Mouse (Mus musculus) heart, adult 2 months (tissue): ENCODE measurements around the gene Tspan14. TPM values are rescaled to one million over a fixed set of nuclear protein-coding genes. Genes with fewer than 3 reads are reported as not detected.

ENCODE experiments used
- DNase-seq, 2 experiments: peaks; one replicate each; pipeline ENCODE4 v3.0.0; 2021
- H3K27ac ChIP-seq: fragments of 200-600 bp; 2 replicates; pipeline ENCODE4 v1.8.1; 2022
- H3K27me3 ChIP-seq: fragments of 200-500 bp; 2 replicates; pipeline ENCODE4 v1.6.1; 2012; ENCODE audit warnings: mild to moderate bottlenecking, low read length, inconsistent platforms, mixed read lengths; ENCODE audit not compliant: control insufficient read depth, insufficient read depth
- H3K36me3 ChIP-seq: fragments of 200-500 bp; 2 replicates; pipeline ENCODE4 v1.6.1; 2012; ENCODE audit warnings: low read length, inconsistent platforms; ENCODE audit not compliant: control insufficient read depth, insufficient read depth
- H3K4me1 ChIP-seq: fragments of 200-500 bp; 2 replicates; pipeline ENCODE4 v1.6.1; 2011; ENCODE audit warnings: low read length; ENCODE audit not compliant: control insufficient read depth, insufficient read depth
- H3K4me3 ChIP-seq: fragments of 200-600 bp; 2 replicates; pipeline ENCODE4 v1.8.1; 2022
- H3K79me2 ChIP-seq: fragments of 200-500 bp; replicated peaks from 2 replicates; pipeline ENCODE4 v1.6.1; 2012; ENCODE audit warnings: mild to moderate bottlenecking, inconsistent platforms, low read length, moderate library complexity, mixed read lengths; ENCODE audit not compliant: control insufficient read depth, insufficient read depth
- H3K9ac ChIP-seq: fragments of 200-500 bp; 2 replicates; pipeline ENCODE4 v1.6.1; 2012; ENCODE audit warnings: low read depth, mild to moderate bottlenecking, control low read depth, inconsistent platforms, low read length, mixed read lengths
- CTCF ChIP-seq: fragments of 200-600 bp; IDR thresholded peaks from 2 replicates; pipeline ENCODE4 v1.8.1; 2022; ENCODE audit warnings: antibody characterized with exemption, mild to moderate bottlenecking, moderate library complexity
- EP300 ChIP-seq: fragments of 200-500 bp; IDR thresholded peaks from 2 replicates; pipeline ENCODE4 v1.6.1; 2011; ENCODE audit warnings: low read depth, low read length, control low read depth; ENCODE audit not compliant: insufficient read depth
- POLR2A ChIP-seq: fragments of 200-500 bp; IDR thresholded peaks from 2 replicates; pipeline ENCODE4 v1.6.1; 2011; ENCODE audit warnings: mild to moderate bottlenecking, low read depth, low read length, control low read depth; ENCODE audit not compliant: insufficient read depth
- WGBS: fragments of 180-500 bp; shearing (Covaris S2); methylation state at CpG from one replicate; pipeline ENCODE4 v1.1.7; 2018; 5-methylcytosine and 5-hydroxymethylcytosine counted together
- intact Hi-C: fragments of 180-260 bp; cut with DNase I; formaldehyde crosslinking; loops from one replicate; pipeline ENCODE4 v1.15.1; 2025
- polyA plus RNA-seq: library from polyadenylated mRNA; depleted of rRNA; stranded (reverse); fragments of >200 nt; gene quantifications from 2 replicates; pipeline ENCODE4 v1.2.3, GENCODE M21; 2012
- total RNA-seq, 2 experiments: library from RNA; stranded (reverse); gene quantifications; 2 replicates each; pipeline ENCODE4 v1.2.3; 2021

Gene Tspan14
- total and polyA plus RNA-seq, 3 experiments = 11.8 to 25.7 (median 18.6) TPM

GRCm38 (mm10) chr14:40916667-40917066 lies 49.9 kb downstream of the Tspan14 start:
- 83% methylated on average over 15 of the region's 15 CpGs for WGBS
- H3K27ac ChIP-seq = no peak overlapping the region
- H3K79me2 ChIP-seq = no peaks in the 10 kb centered on the region
- intact Hi-C loops = loop anchor here (1.0 to 2.0 kb wide), 2 partner anchors 59 to 118 kb away; no protein-coding TSS in a partner anchor
- no peak overlapping the region for H3K9ac ChIP-seq
- H3K4me3 ChIP-seq = no peak overlapping the region
- DNase-seq = no peak
- H3K4me1 ChIP-seq = peaks cover 6% of the 10 kb centered on the region
- no peaks in the 10 kb centered on the region for H3K36me3 ChIP-seq
- TF ChIP-seq CTCF (no peak), EP300 (no peak), POLR2A (no peak)
- no peaks in the 10 kb centered on the region for H3K27me3 ChIP-seq

GRCm38 (mm10) chr14:40915838-40916237 lies 50.8 kb downstream of the Tspan14 start:
- Histone ChIP-seq H3K4me1 (peaks cover 6% of the 10 kb centered on the region), H3K36me3 (no peaks in the 10 kb centered on the region), H3K27ac (peak overlapping the region; percentile 17; the same call in 1 of the 2 replicates), H3K27me3 (no peaks in the 10 kb centered on the region), H3K9ac (no peak overlapping the region), H3K4me3 (no peak overlapping the region), H3K79me2 (no peaks in the 10 kb centered on the region)
- intact Hi-C loops = loop anchor here (2.0 kb wide), 1 partner anchor 119 kb away; no protein-coding TSS in a partner anchor
- WGBS = 53% methylated on average over 8 of the region's 8 CpGs
- TF ChIP-seq POLR2A (no peak), CTCF (no peak), EP300 (no peak)
- no peak for DNase-seq

DNA sequence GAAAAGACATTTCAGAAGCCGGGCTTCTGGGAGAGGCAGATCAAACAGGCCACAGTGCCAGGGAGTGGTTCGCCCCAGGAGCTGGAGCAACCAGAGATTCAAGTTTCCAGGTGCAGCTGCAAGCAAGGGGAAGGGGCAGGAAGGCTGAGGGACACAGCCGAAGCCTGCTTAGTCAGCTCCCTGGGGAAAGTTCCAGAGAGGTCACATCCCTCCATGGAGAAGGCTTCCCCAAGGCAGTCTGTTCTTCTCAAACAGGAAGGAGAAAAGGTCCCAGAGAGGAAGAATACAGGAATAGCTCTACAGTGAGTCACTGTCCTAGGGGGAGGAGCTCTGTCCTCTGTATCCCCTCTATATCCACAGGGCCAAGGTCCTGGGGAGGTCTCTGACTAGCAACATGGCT lies 51.9 kb downstream of the Tspan14 start:
- 32% methylated on average over 3 of the region's 3 CpGs for WGBS
- peak overlapping the region; percentile 34; the same call in 1 of the 2 replicates for H3K27ac ChIP-seq
- no peak overlapping the region for H3K9ac ChIP-seq
- H3K36me3 ChIP-seq = no peaks in the 10 kb centered on the region
- peak in 1 of 2 experiments; percentile 35 for DNase-seq
- H3K4me1 ChIP-seq = peaks cover 6% of the 10 kb centered on the region
- H3K79me2 ChIP-seq = no peaks in the 10 kb centered on the region
- intact Hi-C loops = no loop called here
- TF ChIP-seq EP300 = no peak
- TF ChIP-seq POLR2A = no peak
- no peak for TF ChIP-seq CTCF
- no peaks in the 10 kb centered on the region for H3K27me3 ChIP-seq
- H3K4me3 ChIP-seq = no peak overlapping the region

DNA sequence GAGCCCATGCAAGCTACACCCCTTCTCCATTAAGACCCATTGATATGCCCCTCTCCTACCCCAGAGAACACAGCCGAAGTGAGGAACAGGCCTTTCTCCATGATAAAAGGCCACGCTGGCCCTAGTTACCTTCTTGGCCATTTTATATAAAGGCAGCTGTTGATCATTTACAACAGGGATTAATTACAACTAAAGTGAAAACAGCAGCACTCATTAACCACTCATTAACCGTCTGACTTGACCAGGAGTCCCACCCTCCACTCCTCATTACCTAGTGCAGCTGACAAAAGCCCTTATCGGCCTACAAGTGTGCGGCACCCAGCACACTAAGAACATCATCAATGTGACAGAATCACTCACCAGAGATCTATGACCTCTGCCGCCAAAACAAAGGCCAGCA lies 52.9 kb downstream of the Tspan14 start:
- intact Hi-C loops = no loop called here
- no peak overlapping the region for H3K9ac ChIP-seq
- no peak for DNase-seq
- no peaks in the 10 kb centered on the region for H3K79me2 ChIP-seq
- no peak overlapping the region for H3K4me3 ChIP-seq
- H3K27ac ChIP-seq = no peak overlapping the region
- H3K27me3 ChIP-seq = no peaks in the 10 kb centered on the region
- H3K36me3 ChIP-seq = no peaks in the 10 kb centered on the region
- 90% methylated on average over 6 of the region's 6 CpGs for WGBS
- H3K4me1 ChIP-seq = peaks cover 6% of the 10 kb centered on the region
- no peak for TF ChIP-seq POLR2A
- no peak for TF ChIP-seq CTCF

GRCm38 (mm10) chr14:40911529-40911928 lies 55.1 kb downstream of the Tspan14 start:
- intact Hi-C loops = no loop called here
- H3K27me3 ChIP-seq = no peaks in the 10 kb centered on the region
- no peak overlapping the region for H3K27ac ChIP-seq
- no peak overlapping the region for H3K9ac ChIP-seq
- H3K36me3 ChIP-seq = no peaks in the 10 kb centered on the region
- no peaks in the 10 kb centered on the region for H3K79me2 ChIP-seq
- TF ChIP-seq POLR2A (no peak), EP300 (no peak), CTCF (no peak)
- DNase-seq = no peak
- H3K4me3 ChIP-seq = no peak overlapping the region
- peaks cover 6% of the 10 kb centered on the region for H3K4me1 ChIP-seq

DNA sequence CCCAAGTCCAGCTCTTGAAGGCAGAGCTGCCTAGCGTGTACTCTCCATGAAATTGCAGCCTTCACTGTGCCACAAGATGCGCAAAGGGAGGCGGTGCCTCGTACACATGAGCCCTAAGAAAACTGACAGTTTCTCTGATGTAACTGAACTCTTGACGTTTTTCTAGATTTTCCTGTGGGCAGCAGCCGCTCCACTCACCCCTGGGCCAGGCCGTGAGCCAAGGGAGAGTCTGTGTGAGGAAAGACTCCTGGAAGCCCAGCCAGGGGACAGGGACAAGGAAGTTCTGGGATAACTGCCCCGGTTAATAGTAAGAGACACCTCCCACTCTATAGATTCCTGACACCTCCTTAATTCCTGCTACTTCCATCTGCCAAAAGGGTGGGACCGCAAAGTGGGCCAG lies 57.8 kb downstream of the Tspan14 start:
- intact Hi-C loops = no loop called here
- Histone ChIP-seq H3K4me3 (no peak overlapping the region), H3K79me2 (no peaks in the 10 kb centered on the region), H3K4me1 (peaks cover 2% of the 10 kb centered on the region), H3K27ac (no peak overlapping the region), H3K9ac (no peak overlapping the region), H3K27me3 (no peaks in the 10 kb centered on the region), H3K36me3 (no peaks in the 10 kb centered on the region)
- TF ChIP-seq EP300 (no peak), POLR2A (no peak), CTCF (no peak)
- DNase-seq = no peak
- 74% methylated on average over 9 of the region's 9 CpGs for WGBS
